Mouse (Mus musculus) CH12.LX (cell line): ENCODE measurements around the gene Reln.

Experiments
- CTCF ChIP-seq, 2 experiments: IDR thresholded peaks in 1 of 2; conservative IDR thresholded peaks in 1 of 2; 2 replicates each; pipeline ENCODE4 v1.5.1; 2011 to 2012; ENCODE audit warnings: low read depth in 2 of 2, low read length in 2 of 2, improper control_type of control experiment in 1 of 2, inconsistent platforms in 1 of 2, mild to moderate bottlenecking in 1 of 2, moderate library complexity in 1 of 2
- EP300 ChIP-seq: IDR thresholded peaks from 2 replicates; pipeline ENCODE4 v1.6.1; 2011; ENCODE audit warnings: low read length, improper control_type of control experiment
- HCFC1 ChIP-seq: IDR thresholded peaks from 2 replicates; pipeline ENCODE4 v1.6.1; 2012; ENCODE audit warnings: low read depth, mild to moderate bottlenecking, inconsistent platforms, low read length, improper control_type of control experiment
- KAT2A ChIP-seq: IDR thresholded peaks from 2 replicates; pipeline ENCODE4 v1.6.1; 2012; ENCODE audit warnings: low read length, improper control_type of control experiment, inconsistent platforms; ENCODE audit not compliant: insufficient replicate concordance
- MXI1 ChIP-seq: IDR thresholded peaks from 2 replicates; pipeline ENCODE4 v1.6.1; 2011; ENCODE audit warnings: mild to moderate bottlenecking, low read depth, low read length, improper control_type of control experiment
- NELFE ChIP-seq: IDR thresholded peaks from 2 replicates; pipeline ENCODE4 v1.6.1; 2011; ENCODE audit warnings: low read depth, low read length, improper control_type of control experiment
- PAX5 ChIP-seq: IDR thresholded peaks from 2 replicates; pipeline ENCODE4 v1.6.1; 2012; ENCODE audit warnings: low read length, inconsistent platforms, mixed read lengths
- POLR2A ChIP-seq: IDR thresholded peaks from 2 replicates; pipeline ENCODE4 v1.6.1; 2011; ENCODE audit warnings: low read depth, mild to moderate bottlenecking, improper control_type of control experiment, low read length
- RAD21 ChIP-seq: IDR thresholded peaks from 2 replicates; pipeline ENCODE4 v1.6.1; 2011; ENCODE audit warnings: low read depth, mild to moderate bottlenecking, low read length, improper control_type of control experiment, moderate library complexity
- SMC3 ChIP-seq: IDR thresholded peaks from 2 replicates; pipeline ENCODE4 v1.6.1; 2011; ENCODE audit warnings: low read depth, low read length, improper control_type of control experiment
- ZKSCAN1 ChIP-seq: IDR thresholded peaks from 2 replicates; pipeline ENCODE4 v1.6.1; 2012; ENCODE audit warnings: low read depth, inconsistent platforms, low read length, improper control_type of control experiment, borderline replicate concordance

DNA sequence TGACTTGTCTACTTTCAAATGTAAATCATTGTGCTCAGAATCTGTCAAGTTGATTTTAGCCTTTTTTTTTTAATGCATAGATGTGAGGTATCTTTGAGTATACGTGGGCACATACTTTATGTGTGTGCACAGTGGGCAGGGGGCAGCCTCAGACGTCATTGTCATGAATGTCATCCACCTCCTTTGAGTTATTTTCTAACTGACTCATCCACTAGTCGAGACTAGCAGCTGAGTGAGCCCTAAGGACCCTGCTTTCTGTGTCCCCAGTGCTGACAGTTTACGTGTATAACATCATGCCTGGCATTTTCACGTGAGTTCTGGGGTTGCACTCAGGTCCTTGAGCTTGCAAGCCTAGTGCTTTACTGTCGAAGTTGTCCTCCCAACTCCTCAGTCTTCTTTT is 443.6 kb downstream of the Reln start:
- TF ChIP-seq CTCF (conservative IDR thresholded peaks at IDR 0.05 in 1 of 2, IDR thresholded peaks at IDR 0.05 in 1 of 2; ENCODE audit: low read depth in 2 of 2, low read length in 2 of 2), result no peak
- TF ChIP-seq ZKSCAN1, result no peak
- no peak for TF ChIP-seq EP300
- no peak for TF ChIP-seq POLR2A
- no peak for TF ChIP-seq HCFC1
- no peak for TF ChIP-seq RAD21
- no peak for TF ChIP-seq MXI1
- no peak for TF ChIP-seq NELFE
- TF ChIP-seq SMC3, result no peak
- no peak for TF ChIP-seq KAT2A
- TF ChIP-seq PAX5, result no peak
